Mouse (Mus musculus) MEL (cell line): ENCODE measurements around the gene Tead2.
A peak's percentile ranks its signal among the peaks of the same experiment; 100 is the strongest.

Experiments used
- BHLHE40 ChIP-seq: IDR thresholded peaks from 2 replicates; pipeline ENCODE4 v1.6.1; 2012; ENCODE audit warnings: low read depth, mild to moderate bottlenecking, inconsistent platforms, low read length, improper control_type of control experiment, borderline replicate concordance
- CTCF ChIP-seq, 3 experiments: IDR thresholded peaks in 2 of 3; conservative IDR thresholded peaks in 1 of 3; 2 replicates each; pipeline ENCODE4 v1.5.1; 2011 to 2012; ENCODE audit warnings: low read length in 3 of 3, low read depth in 2 of 3, mild to moderate bottlenecking in 2 of 3, improper control_type of control experiment in 1 of 3, inconsistent platforms in 1 of 3, mixed read lengths in 1 of 3, moderate library complexity in 1 of 3; ENCODE audit not compliant: control insufficient read depth in 1 of 3, insufficient read depth in 1 of 3, poor library complexity in 1 of 3, severe bottlenecking in 1 of 3
- E2F4 ChIP-seq: IDR thresholded peaks from 2 replicates; pipeline ENCODE4 v1.6.1; 2011; ENCODE audit warnings: low read depth, low read length, improper control_type of control experiment, borderline replicate concordance
- ELF1 ChIP-seq: IDR thresholded peaks from 2 replicates; pipeline ENCODE4 v1.6.1; 2014; ENCODE audit warnings: low read depth, mild to moderate bottlenecking, inconsistent platforms, low read length, improper control_type of control experiment, moderate library complexity
- EP300 ChIP-seq, 2 experiments: IDR thresholded peaks; 2 replicates each; pipeline ENCODE4 v1.6.1; 2011; ENCODE audit warnings: improper control_type of control experiment in 2 of 2, low read length in 2 of 2, low read depth in 1 of 2, mild to moderate bottlenecking in 1 of 2
- HCFC1 ChIP-seq: IDR thresholded peaks from 2 replicates; pipeline ENCODE4 v1.6.1; 2012; ENCODE audit warnings: low read depth, mild to moderate bottlenecking, inconsistent platforms, low read length, improper control_type of control experiment, moderate library complexity
- MAFK ChIP-seq: IDR thresholded peaks from 2 replicates; pipeline ENCODE4 v1.6.1; 2011; ENCODE audit warnings: low read depth, mild to moderate bottlenecking, low read length, improper control_type of control experiment, borderline replicate concordance
- POLR2A ChIP-seq, 2 experiments: IDR thresholded peaks; 2 replicates each; pipeline ENCODE4 v1.6.1; 2011 to 2012; ENCODE audit warnings: low read length in 2 of 2, mild to moderate bottlenecking in 2 of 2, control low read depth in 1 of 2, improper control_type of control experiment in 1 of 2, low read depth in 1 of 2, moderate library complexity in 1 of 2; ENCODE audit not compliant: control insufficient read depth in 1 of 2, insufficient read depth in 1 of 2, poor library complexity in 1 of 2
- RAD21 ChIP-seq: IDR thresholded peaks from 2 replicates; pipeline ENCODE4 v1.6.1; 2011; ENCODE audit warnings: mild to moderate bottlenecking, low read depth, low read length, improper control_type of control experiment
- TAL1 ChIP-seq: IDR thresholded peaks from 2 replicates; pipeline ENCODE4 v1.6.1; 2012; ENCODE audit warnings: mild to moderate bottlenecking, inconsistent platforms, low read length, moderate library complexity, mixed read lengths
- TCF12 ChIP-seq: IDR thresholded peaks from 2 replicates; pipeline ENCODE4 v1.6.1; 2014; ENCODE audit warnings: low read depth, mild to moderate bottlenecking, inconsistent platforms, low read length, improper control_type of control experiment, moderate library complexity
- UBTF ChIP-seq: IDR thresholded peaks from 2 replicates; pipeline ENCODE4 v1.6.1; 2012; ENCODE audit warnings: low read depth, mild to moderate bottlenecking, inconsistent platforms, low read length, improper control_type of control experiment, moderate library complexity, borderline replicate concordance; ENCODE audit not compliant: insufficient read depth
- ZMIZ1 ChIP-seq: IDR thresholded peaks from 2 replicates; pipeline ENCODE4 v1.6.1; 2012; ENCODE audit warnings: low read depth, mild to moderate bottlenecking, inconsistent platforms, low read length, improper control_type of control experiment, moderate library complexity

DNA sequence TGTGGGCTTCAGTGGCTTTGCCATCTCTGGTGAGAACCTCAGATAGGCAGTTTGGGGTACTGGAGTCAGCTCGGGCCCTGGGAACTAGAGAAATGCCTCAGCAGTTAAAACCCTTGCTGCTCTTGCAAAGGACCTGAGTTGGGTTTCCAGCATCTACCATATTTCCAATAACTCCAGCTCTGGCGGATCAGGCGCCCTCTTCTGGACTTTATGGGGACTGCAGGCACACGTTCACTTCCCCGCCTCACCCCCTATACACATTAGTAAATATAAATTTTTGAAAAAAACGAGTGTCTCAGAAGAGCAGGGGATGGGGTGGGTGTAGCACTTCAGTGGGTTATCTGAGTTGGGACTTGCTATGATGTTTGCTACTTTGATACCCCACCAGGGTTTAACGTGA lies 42.6 kb upstream of the Tead2 start:
- TF ChIP-seq BHLHE40 (no peak), EP300 (IDR thresholded peaks at IDR 0.05; ENCODE audit: low read depth in 1 of 2, low read length in 2 of 2) (no peak), CTCF (IDR thresholded peaks at IDR 0.05 in 2 of 3, conservative IDR thresholded peaks at IDR 0.05 in 1 of 3; ENCODE audit: control insufficient read depth in 1 of 3, insufficient read depth in 1 of 3, low read depth in 2 of 3, low read length in 3 of 3, poor library complexity in 1 of 3, severe bottlenecking in 1 of 3) (peak; percentile 69 to 78 (median 70)), MAFK (no peak), E2F4 (no peak), UBTF (no peak), ELF1 (no peak), TAL1 (no peak), RAD21 (peak; percentile 29), TCF12 (no peak), POLR2A (IDR thresholded peaks at IDR 0.05; ENCODE audit: control insufficient read depth in 1 of 2, insufficient read depth in 1 of 2, low read depth in 1 of 2, low read length in 2 of 2, poor library complexity in 1 of 2) (no peak), ZMIZ1 (no peak), HCFC1 (no peak)
